7 mouse cellular contexts compared by ENCODE assay signal in the genomic region with DNA sequence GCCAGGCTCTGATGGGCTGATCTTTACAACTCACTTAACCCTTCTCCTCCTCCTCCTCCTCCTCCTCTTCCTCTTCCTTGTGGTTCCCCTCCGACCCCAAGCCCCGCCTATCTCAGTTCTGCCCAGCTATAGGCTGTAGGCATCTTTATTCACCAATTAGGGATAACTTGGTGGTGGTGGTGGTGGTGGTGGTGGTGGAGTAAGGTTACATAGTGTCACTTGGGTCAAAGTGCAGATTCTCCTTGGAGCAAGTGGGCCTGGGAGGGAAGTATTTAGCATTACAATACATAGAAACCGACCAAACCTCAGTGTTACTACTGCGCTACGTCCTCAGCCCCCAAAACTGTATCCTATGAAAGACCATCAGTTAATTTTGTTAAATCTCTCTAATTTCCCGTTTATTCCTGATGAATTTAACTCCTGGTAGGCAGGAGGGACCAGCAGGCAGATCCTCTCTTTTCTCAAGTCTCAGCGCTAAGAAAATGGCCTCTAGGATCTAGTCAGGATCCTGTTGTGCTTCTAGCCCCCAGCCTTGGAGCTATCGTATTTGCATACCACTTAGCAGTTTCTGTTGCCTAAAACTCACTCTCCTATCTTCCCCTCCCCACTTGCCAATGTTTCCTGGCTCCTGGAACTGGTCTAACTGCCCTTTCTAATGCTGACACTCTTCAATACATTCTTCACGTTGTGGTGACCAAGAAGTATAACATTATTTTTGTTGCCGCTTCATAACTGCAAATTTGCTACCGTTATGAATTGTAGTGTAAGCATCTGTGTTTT. TPM values are rescaled to one million over a fixed set of nuclear protein-coding genes. Genes with fewer than 3 reads are reported as not detected.
DNase-seq lines count a peak whose midpoint lies in the region; ATAC-seq and TF ChIP-seq lines count a peak whose summit lies in the region.

No protein-coding gene starts in this region.

- H3K79me2 ChIP-seq in macrophage (ENCODE audit: inconsistent target), result no peaks in the 10 kb centered on the region

- H3K27ac ChIP-seq in ES-E14 (ENCODE audit: insufficient read depth, low read depth, low read length, poor library complexity, severe bottlenecking), result peak overlapping the region; percentile 97; the same call in 1 of the 2 replicates
- peak overlapping the region; percentile 83 for H3K27ac ChIP-seq in macrophage

- 50% methylated on average over 11 of the region's 11 CpGs for WGBS in macrophage (ENCODE audit: missing documents)

- peak overlapping the region; percentile 61; the same call in 1 of the 2 replicates for H3K9ac ChIP-seq in ES-E14 (ENCODE audit: insufficient read depth, low read depth, low read length, poor library complexity, severe bottlenecking)

- H3K4me3 ChIP-seq in ES-E14 (ENCODE audit: insufficient read depth in 1 of 2, low read depth in 1 of 2, low read length in 2 of 2, poor library complexity in 1 of 2, severe bottlenecking in 1 of 2), result peak overlapping the region; percentile 65 to 74
- no peak overlapping the region for H3K4me3 ChIP-seq in macrophage (ENCODE audit: inconsistent target)

- H3K4me1 ChIP-seq in ES-E14 (ENCODE audit: control insufficient read depth in 2 of 2, insufficient read depth in 2 of 2, low read length in 2 of 2, poor library complexity in 1 of 2), result peaks cover 2 to 6% of the 10 kb centered on the region in 2 experiments; a peak in 1 of 4 replicates

- peak; percentile 3 to 8 for DNase-seq in B cell, adult 2 months
- DNase-seq in ES-E14 (ENCODE audit: low read depth, low spot score), result no peak
- peak; percentile 51 for DNase-seq in thymus, postnatal 4 days
- DNase-seq in cerebellum, adult 8-10 months, result no peak
- DNase-seq in adrenal gland, adult 8-10 months, result no peak

- in situ Hi-C loops in ES-E14 (cut with MboI; ENCODE audit: low sequenced_read_pairs in 2 of 2, unreplicated experiment in 2 of 2), result loop anchor here (25.0 kb wide), 2 partner anchors 221 to 421 kb away; partner anchors contain the start of genes Gpr82 (in 2 of the 2) and Nyx (in 2 of the 2)

- no peaks in the 10 kb centered on the region for H3K9me3 ChIP-seq in ES-E14 (ENCODE audit: control insufficient read depth, insufficient read depth, low read depth, low read length)

- H3K36me3 ChIP-seq in ES-E14 (ENCODE audit: control insufficient read depth, insufficient read depth, low read length, poor library complexity, severe bottlenecking), result no peaks in the 10 kb centered on the region
- no peaks in the 10 kb centered on the region for H3K36me3 ChIP-seq in macrophage (ENCODE audit: inconsistent target)

- ATAC-seq in granulocyte monocyte progenitor cell, adult 5-6 weeks (replicated peaks; ENCODE audit: poor library complexity, severe bottlenecking), result peak; percentile 20

TF ChIP-seq in ES-E14, 5 proteins besides CTCF, POLR2A, EP300 and RAD21:
- TF ChIP-seq ZNF384 (IDR thresholded peaks at IDR 0.05; ENCODE audit: low read depth, low read length) (no peak), MAFK (IDR thresholded peaks at IDR 0.05; ENCODE audit: insufficient read depth, low read depth, low read length) (no peak), CHD2 (IDR thresholded peaks at IDR 0.05; ENCODE audit: low read depth, low read length) (no peak), HCFC1 (IDR thresholded peaks at IDR 0.05; ENCODE audit: borderline replicate concordance, insufficient read depth, low read length) (no peak), ZC3H11A (IDR thresholded peaks at IDR 0.05; ENCODE audit: borderline replicate concordance, low read depth, low read length) (no peak)

RNA-seq across cellular contexts. Expression of gene Ddx3x, which starts 39.9 kb away (rescaled TPM):
- 191 and 253 TPM in 2 replicates for total RNA-seq in ES-E14 (2012; rRNA removed)
- total RNA-seq in granulocyte monocyte progenitor cell, adult 5-6 weeks (2014; fragmentation: Nextera tagmentation), result 150 and 178 TPM in 2 replicates
- 451 and 491 TPM in 2 replicates for total RNA-seq in granulocyte monocyte progenitor cell, adult 5-6 weeks (2017)
- 100 to 1,000 TPM; 145 to 573 (median 205) TPM for total RNA-seq in macrophage (2018; cell fraction: chromatin; rRNA removed)
- 100 to 1,000 TPM; 102 to 274 (median 170) TPM for total RNA-seq in macrophage (2018; cell fraction: cytosol; rRNA removed)
- total RNA-seq in macrophage (2018; cell fraction: nucleus; rRNA removed), result 100 to 1,000 TPM; 109 to 327 (median 189) TPM
- 152 to 160 TPM (median 158 TPM) in 3 replicates for polyA plus RNA-seq in macrophage (2018)
- total RNA-seq in adrenal gland, adult 8-10 months (2022), result 100 to 1,000 TPM; 290 to 412 (median 345) TPM

Comparison
In these comparisons a context has a peak if more than half of its experiments do, and no peak if none do; other contexts are left out.
1. DNase-seq: peak in B cell, adult 2 months (2 of 2) and thymus, postnatal 4 days (single experiment); none in ES-E14 (single experiment), cerebellum, adult 8-10 months (single experiment) and adrenal gland, adult 8-10 months (single experiment).